Mouse (Mus musculus) MEL (cell line): ENCODE results near the gene Tbc1d9. TPM values are rescaled to one million over a fixed set of nuclear protein-coding genes. Genes with fewer than 3 reads are reported as not detected.

Experiments
- DNase-seq: peaks from one replicate; pipeline ENCODE4 v3.0.0; 2011; ENCODE audit warnings: low read depth, low spot score
- H3K27ac ChIP-seq: 2 replicates; pipeline ENCODE4 v1.5.1; 2012; ENCODE audit warnings: low read depth, mild to moderate bottlenecking, control low read depth, low read length, moderate library complexity; ENCODE audit not compliant: control insufficient read depth
- H3K27me3 ChIP-seq, 2 experiments: fragments of 150-350 bp in 1 of 2; sonication (generic) in 1 of 2; 2 replicates each; pipeline ENCODE4 v1.6.1; 2012; ENCODE audit warnings: low read length in 2 of 2, mild to moderate bottlenecking in 2 of 2, improper control_type of control experiment in 1 of 2, moderate library complexity in 1 of 2; ENCODE audit not compliant: insufficient read depth in 2 of 2, control insufficient read depth in 1 of 2
- H3K36me3 ChIP-seq, 2 experiments: 2 replicates each; pipeline ENCODE4 v1.6.1; 2012 to 2014; ENCODE audit warnings: low read length in 2 of 2, improper control_type of control experiment in 1 of 2, inconsistent platforms in 1 of 2, mild to moderate bottlenecking in 1 of 2; ENCODE audit not compliant: insufficient read depth in 2 of 2, control insufficient read depth in 1 of 2
- H3K4me1 ChIP-seq, 2 experiments: fragments of 150-350 bp in 1 of 2; sonication (generic) in 1 of 2; 2 replicates each; pipeline ENCODE4 v1.6.1; 2012; ENCODE audit warnings: low read length in 2 of 2, improper control_type of control experiment in 1 of 2, mild to moderate bottlenecking in 1 of 2; ENCODE audit not compliant: insufficient read depth in 2 of 2, control insufficient read depth in 1 of 2
- H3K4me3 ChIP-seq, 2 experiments: fragments of 150-350 bp in 1 of 2; sonication (generic) in 1 of 2; 2 replicates each; pipeline ENCODE4 v1.5.1; 2012; ENCODE audit warnings: low read depth in 2 of 2, low read length in 2 of 2, mild to moderate bottlenecking in 2 of 2, moderate library complexity in 2 of 2, control low read depth in 1 of 2, improper control_type of control experiment in 1 of 2; ENCODE audit not compliant: control insufficient read depth in 1 of 2, insufficient read depth in 1 of 2
- H3K79me2 ChIP-seq: 2 replicates; pipeline ENCODE4 v1.6.1; 2012; ENCODE audit warnings: mild to moderate bottlenecking, low read length, moderate library complexity; ENCODE audit not compliant: control insufficient read depth, poor library complexity, insufficient read depth
- H3K9ac ChIP-seq: 2 replicates; pipeline ENCODE4 v1.6.1; 2012; ENCODE audit warnings: low read depth, mild to moderate bottlenecking, control low read depth, low read length, moderate library complexity; ENCODE audit not compliant: control insufficient read depth, poor library complexity, severe bottlenecking
- H3K9me3 ChIP-seq: fragments of 150-350 bp; sonication (generic); replicated peaks from 2 replicates; pipeline ENCODE4 v1.6.1; 2012; ENCODE audit warnings: mild to moderate bottlenecking, low read length, improper control_type of control experiment, moderate library complexity; ENCODE audit not compliant: insufficient read depth
- BHLHE40 ChIP-seq: IDR thresholded peaks from 2 replicates; pipeline ENCODE4 v1.6.1; 2012; ENCODE audit warnings: low read depth, mild to moderate bottlenecking, inconsistent platforms, low read length, improper control_type of control experiment, borderline replicate concordance
- CHD1 ChIP-seq: IDR thresholded peaks from 2 replicates; pipeline ENCODE4 v1.6.1; 2012; ENCODE audit warnings: low read depth, mild to moderate bottlenecking, inconsistent platforms, low read length, improper control_type of control experiment
- CTCF ChIP-seq, 3 experiments: IDR thresholded peaks in 2 of 3; conservative IDR thresholded peaks in 1 of 3; 2 replicates each; pipeline ENCODE4 v1.5.1; 2011 to 2012; ENCODE audit warnings: low read length in 3 of 3, low read depth in 2 of 3, mild to moderate bottlenecking in 2 of 3, improper control_type of control experiment in 1 of 3, inconsistent platforms in 1 of 3, mixed read lengths in 1 of 3, moderate library complexity in 1 of 3; ENCODE audit not compliant: control insufficient read depth in 1 of 3, insufficient read depth in 1 of 3, poor library complexity in 1 of 3, severe bottlenecking in 1 of 3
- ETS1 ChIP-seq: IDR thresholded peaks from 2 replicates; pipeline ENCODE4 v1.6.1; 2012; ENCODE audit warnings: low read depth, mild to moderate bottlenecking, inconsistent platforms, low read length, improper control_type of control experiment, moderate library complexity
- GABPA ChIP-seq: IDR thresholded peaks from 2 replicates; pipeline ENCODE4 v1.6.1; 2012; ENCODE audit warnings: low read depth, mild to moderate bottlenecking, inconsistent platforms, low read length, improper control_type of control experiment, moderate library complexity
- GATA1 ChIP-seq: IDR thresholded peaks from 2 replicates; pipeline ENCODE4 v1.6.1; 2011; ENCODE audit warnings: low read depth, low read length, improper control_type of control experiment
- HCFC1 ChIP-seq: IDR thresholded peaks from 2 replicates; pipeline ENCODE4 v1.6.1; 2012; ENCODE audit warnings: low read depth, mild to moderate bottlenecking, inconsistent platforms, low read length, improper control_type of control experiment, moderate library complexity
- JUND ChIP-seq: IDR thresholded peaks from 2 replicates; pipeline ENCODE4 v1.6.1; 2011; ENCODE audit warnings: low read depth, mild to moderate bottlenecking, improper control_type of control experiment, low read length
- KAT2A ChIP-seq: conservative IDR thresholded peaks from 2 replicates; pipeline ENCODE4 v1.6.1; 2012; ENCODE audit warnings: low read depth, low read length, improper control_type of control experiment, inconsistent platforms
- MAX ChIP-seq: IDR thresholded peaks from 2 replicates; pipeline ENCODE4 v1.6.1; 2011; ENCODE audit warnings: low read length, improper control_type of control experiment
- MAZ ChIP-seq: IDR thresholded peaks from 2 replicates; pipeline ENCODE4 v1.6.1; 2012; ENCODE audit warnings: low read depth, mild to moderate bottlenecking, inconsistent platforms, low read length, improper control_type of control experiment
- MXI1 ChIP-seq: IDR thresholded peaks from 2 replicates; pipeline ENCODE4 v1.6.1; 2011; ENCODE audit warnings: mild to moderate bottlenecking, low read depth, low read length, improper control_type of control experiment
- MYB ChIP-seq: IDR thresholded peaks from 2 replicates; pipeline ENCODE4 v1.6.1; 2011; ENCODE audit warnings: mild to moderate bottlenecking, low read depth, low read length, improper control_type of control experiment
- MYC ChIP-seq: IDR thresholded peaks from 2 replicates; pipeline ENCODE4 v1.6.1; 2011; ENCODE audit warnings: low read depth, mild to moderate bottlenecking, low read length, improper control_type of control experiment, moderate library complexity
- NELFE ChIP-seq: IDR thresholded peaks from 2 replicates; pipeline ENCODE4 v1.6.1; 2011; ENCODE audit warnings: low read depth, low read length, improper control_type of control experiment
- NRF1 ChIP-seq: IDR thresholded peaks from 2 replicates; pipeline ENCODE4 v1.6.1; 2014; ENCODE audit warnings: low read depth, mild to moderate bottlenecking, inconsistent platforms, low read length, improper control_type of control experiment, moderate library complexity; ENCODE audit not compliant: poor library complexity, insufficient read depth, severe bottlenecking
- POLR2A ChIP-seq, 2 experiments: IDR thresholded peaks; 2 replicates each; pipeline ENCODE4 v1.6.1; 2011 to 2012; ENCODE audit warnings: low read length in 2 of 2, mild to moderate bottlenecking in 2 of 2, control low read depth in 1 of 2, improper control_type of control experiment in 1 of 2, low read depth in 1 of 2, moderate library complexity in 1 of 2; ENCODE audit not compliant: control insufficient read depth in 1 of 2, insufficient read depth in 1 of 2, poor library complexity in 1 of 2
- POLR2AphosphoS2 ChIP-seq: IDR thresholded peaks from 2 replicates; pipeline ENCODE4 v1.6.1; 2011; ENCODE audit warnings: low read length, improper control_type of control experiment
- POLR2AphosphoS5 ChIP-seq: IDR thresholded peaks from 2 replicates; pipeline ENCODE4 v1.6.1; 2012; ENCODE audit warnings: low read depth, borderline replicate concordance, mild to moderate bottlenecking, inconsistent platforms, low read length, moderate library complexity, mixed read lengths
- RAD21 ChIP-seq: IDR thresholded peaks from 2 replicates; pipeline ENCODE4 v1.6.1; 2011; ENCODE audit warnings: mild to moderate bottlenecking, low read depth, low read length, improper control_type of control experiment
- SMC3 ChIP-seq: IDR thresholded peaks from 2 replicates; pipeline ENCODE4 v1.6.1; 2011; ENCODE audit warnings: low read depth, low read length, improper control_type of control experiment
- TAL1 ChIP-seq: IDR thresholded peaks from 2 replicates; pipeline ENCODE4 v1.6.1; 2012; ENCODE audit warnings: mild to moderate bottlenecking, inconsistent platforms, low read length, moderate library complexity, mixed read lengths
- TBP ChIP-seq: IDR thresholded peaks from 2 replicates; pipeline ENCODE4 v1.8.0; 2011; ENCODE audit warnings: low read depth, low read length, improper control_type of control experiment
- TCF12 ChIP-seq: IDR thresholded peaks from 2 replicates; pipeline ENCODE4 v1.6.1; 2014; ENCODE audit warnings: low read depth, mild to moderate bottlenecking, inconsistent platforms, low read length, improper control_type of control experiment, moderate library complexity
- UBTF ChIP-seq: IDR thresholded peaks from 2 replicates; pipeline ENCODE4 v1.6.1; 2012; ENCODE audit warnings: low read depth, mild to moderate bottlenecking, inconsistent platforms, low read length, improper control_type of control experiment, moderate library complexity, borderline replicate concordance; ENCODE audit not compliant: insufficient read depth
- USF2 ChIP-seq, 2 experiments: IDR thresholded peaks; 2 replicates each; pipeline ENCODE4 v1.6.1; 2011 to 2012; ENCODE audit warnings: improper control_type of control experiment in 2 of 2, low read length in 2 of 2, borderline replicate concordance in 1 of 2, inconsistent platforms in 1 of 2, low read depth in 1 of 2, mild to moderate bottlenecking in 1 of 2; ENCODE audit not compliant: insufficient read depth in 1 of 2
- ZC3H11A ChIP-seq: IDR thresholded peaks from 2 replicates; pipeline ENCODE4 v1.6.1; 2012; ENCODE audit warnings: low read depth, mild to moderate bottlenecking, inconsistent platforms, low read length, improper control_type of control experiment
- ZKSCAN1 ChIP-seq: IDR thresholded peaks from 2 replicates; pipeline ENCODE4 v1.6.1; 2012; ENCODE audit warnings: low read depth, mild to moderate bottlenecking, inconsistent platforms, low read length, improper control_type of control experiment, moderate library complexity
- ZMIZ1 ChIP-seq: IDR thresholded peaks from 2 replicates; pipeline ENCODE4 v1.6.1; 2012; ENCODE audit warnings: low read depth, mild to moderate bottlenecking, inconsistent platforms, low read length, improper control_type of control experiment, moderate library complexity
- polyA plus RNA-seq, 2 experiments: library from polyadenylated mRNA; stranded (reverse) in 1 of 2; unstranded in 1 of 2; fragments of >175 nt in 1 of 2; fragments of >200 nt in 1 of 2; gene quantifications; 2 replicates each; pipeline versions ENCODE4 v1.2.1 to v1.2.4; 2012; ENCODE audit warnings: low replicate concordance in 2 of 2, low read depth in 1 of 2; ENCODE audit not compliant: insufficient read length in 2 of 2, insufficient read depth in 1 of 2, missing spikeins in 1 of 2
- total RNA-seq: library from RNA; depleted of rRNA; stranded (reverse); fragments of 300-350 nt; gene quantifications from 2 replicates; pipeline ENCODE4 v1.2.3, GENCODE M21; 2012

Tbc1d9 gene
- total and polyA plus RNA-seq, 3 experiments, result not detected

DNA sequence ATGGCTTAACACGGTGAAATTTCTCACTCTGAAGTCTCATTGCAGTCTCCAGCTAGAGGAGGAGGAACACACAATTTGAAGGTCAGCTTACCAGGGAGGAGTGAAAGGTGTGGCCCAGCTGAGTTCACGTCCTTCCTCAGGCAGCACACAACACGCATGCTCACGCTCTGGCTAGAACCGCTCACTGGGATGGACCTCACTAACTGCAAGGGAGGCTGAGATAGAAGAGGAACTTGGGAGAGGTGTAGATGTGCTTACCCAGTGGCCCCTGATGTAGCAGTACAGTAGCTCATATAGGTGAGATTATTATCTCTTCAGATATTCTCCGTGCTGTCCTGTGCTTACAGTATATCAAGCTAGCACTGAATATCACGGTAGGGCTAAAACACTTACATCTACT, 45.5 kb downstream of the Tbc1d9 start:
- H3K4me3 ChIP-seq, result no peak overlapping the region
- peaks cover 0 to 6% of the 10 kb centered on the region in 2 experiments; a peak in 2 of 4 replicates for H3K4me1 ChIP-seq
- no peaks in the 10 kb centered on the region for H3K79me2 ChIP-seq
- no peak overlapping the region for H3K9ac ChIP-seq
- peaks cover 0 to 4% of the 10 kb centered on the region in 2 experiments; a peak in 2 of 4 replicates for H3K36me3 ChIP-seq
- DNase-seq, result no peak
- no peaks in the 10 kb centered on the region for H3K9me3 ChIP-seq
- TF ChIP-seq GABPA (no peak), ZMIZ1 (no peak), TAL1 (no peak), BHLHE40 (no peak), ZKSCAN1 (no peak), TCF12 (no peak), UBTF (no peak), TBP (no peak), ETS1 (no peak), MYB (no peak), CTCF (IDR thresholded peaks at IDR 0.05 in 2 of 3, conservative IDR thresholded peaks at IDR 0.05 in 1 of 3; ENCODE audit: control insufficient read depth in 1 of 3, insufficient read depth in 1 of 3, low read depth in 2 of 3, low read length in 3 of 3, poor library complexity in 1 of 3, severe bottlenecking in 1 of 3) (no peak), ZC3H11A (no peak), JUND (no peak), RAD21 (no peak), CHD1 (no peak), MXI1 (no peak), SMC3 (no peak), MYC (no peak)
- H3K27ac ChIP-seq, result no peak overlapping the region
- H3K27me3 ChIP-seq, result no peaks in the 10 kb centered on the region

DNA sequence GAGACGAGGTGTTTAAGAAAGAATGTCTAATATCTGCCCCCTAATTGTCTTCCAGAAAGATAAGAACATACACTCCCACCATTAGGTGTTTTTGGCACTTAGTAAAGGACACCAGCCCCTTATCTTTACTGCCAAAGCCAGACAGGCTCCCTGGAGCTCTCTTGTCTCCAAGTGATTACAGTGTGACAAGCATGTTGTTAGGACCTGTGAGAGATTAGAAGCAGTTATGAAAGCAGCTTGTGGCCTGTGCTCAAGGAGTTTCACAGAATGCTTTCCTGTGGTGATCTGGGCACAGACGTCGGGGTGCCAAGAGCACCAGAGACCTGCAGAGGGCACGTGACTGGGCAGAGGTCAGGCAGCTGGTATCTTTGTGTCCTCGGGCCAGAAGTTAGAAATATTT, 49.9 kb downstream of the Tbc1d9 start:
- Histone ChIP-seq H3K27me3 (no peaks in the 10 kb centered on the region), H3K79me2 (no peaks in the 10 kb centered on the region), H3K36me3 (peaks cover 0 to 5% of the 10 kb centered on the region in 2 experiments; a peak in 2 of 4 replicates), H3K9me3 (no peaks in the 10 kb centered on the region), H3K4me1 (peaks cover 0 to 8% of the 10 kb centered on the region in 2 experiments; a peak in 2 of 4 replicates), H3K27ac (0 out of 2 replicates have a peak overlapping the region, but pooled peaks have one; percentile 26), H3K4me3 (no peak overlapping the region), H3K9ac (no peak overlapping the region)
- DNase-seq, result peak; percentile 75
- TF ChIP-seq JUND (no peak), ZMIZ1 (no peak), RAD21 (no peak), KAT2A (no peak), MYB (no peak), UBTF (no peak), MYC (no peak), NRF1 (no peak), MXI1 (no peak), GATA1 (peak; percentile 94), NELFE (no peak), MAZ (no peak; the same call in 1 of the 2 replicates), TBP (no peak), ETS1 (peak; percentile 85), BHLHE40 (peak; percentile 76; the same call in 1 of the 2 replicates), MAX (no peak; the same call in 1 of the 2 replicates), TCF12 (peak; percentile 96), POLR2AphosphoS5 (no peak), ZKSCAN1 (no peak), POLR2AphosphoS2 (no peak), CTCF (IDR thresholded peaks at IDR 0.05 in 2 of 3, conservative IDR thresholded peaks at IDR 0.05 in 1 of 3; ENCODE audit: control insufficient read depth in 1 of 3, insufficient read depth in 1 of 3, low read depth in 2 of 3, low read length in 3 of 3, poor library complexity in 1 of 3, severe bottlenecking in 1 of 3) (no peak), POLR2A (IDR thresholded peaks at IDR 0.05; ENCODE audit: control insufficient read depth in 1 of 2, insufficient read depth in 1 of 2, low read depth in 1 of 2, low read length in 2 of 2, poor library complexity in 1 of 2) (no peak), HCFC1 (0 out of 2 replicates have a peak, but pooled peaks have one; percentile 21), USF2 (IDR thresholded peaks at IDR 0.05; ENCODE audit: borderline replicate concordance in 1 of 2, insufficient read depth in 1 of 2, low read depth in 1 of 2, low read length in 2 of 2) (0 out of 4 replicates have a peak, but pooled peaks of 1 of the 2 experiments have one; percentile 45)
